Mouse (Mus musculus) adrenal gland, postnatal 10 days (tissue): ENCODE data around the gene Sp140. TPM values are rescaled to one million over a fixed set of nuclear protein-coding genes. Genes with fewer than 3 reads are reported as not detected.
"Not testable (repeated sequence)": the region's sequence is repeated elsewhere in the genome, so short reads cannot be mapped to it uniquely, and the experiment has no call there.

Experiments used
- DNase-seq: peaks from one replicate; pipeline ENCODE4 v3.0.0; 2021; ENCODE audit warnings: mixed read lengths
- long read RNA-seq, 2 experiments: library from polyadenylated mRNA; stranded (forward); transcript quantifications; one replicate each; pipeline ENCODE4 v2.0.0; 2021
- total RNA-seq, 2 experiments: library from RNA; stranded (reverse); gene quantifications; 2 replicates each; pipeline ENCODE4 v1.2.3; 2021

Gene Sp140
- total RNA-seq: 1 to 10 TPM; 4.5 to 4.6 TPM
- long read RNA-seq, experiment 1: 0 reads
- long read RNA-seq, experiment 2, partial matches to known transcripts: 0 of 3 reads
- long read RNA-seq, experiment 2, other reads (novel, unspliced or antisense): 3 of 3 reads

GRCm38 (mm10) chr1:85600078-85600477 is at the start of gene Sp140:
Gene Sp140, plus strand, starts transcription at chr1:85600378.
- DNase-seq: not testable (repeated sequence)

DNA sequence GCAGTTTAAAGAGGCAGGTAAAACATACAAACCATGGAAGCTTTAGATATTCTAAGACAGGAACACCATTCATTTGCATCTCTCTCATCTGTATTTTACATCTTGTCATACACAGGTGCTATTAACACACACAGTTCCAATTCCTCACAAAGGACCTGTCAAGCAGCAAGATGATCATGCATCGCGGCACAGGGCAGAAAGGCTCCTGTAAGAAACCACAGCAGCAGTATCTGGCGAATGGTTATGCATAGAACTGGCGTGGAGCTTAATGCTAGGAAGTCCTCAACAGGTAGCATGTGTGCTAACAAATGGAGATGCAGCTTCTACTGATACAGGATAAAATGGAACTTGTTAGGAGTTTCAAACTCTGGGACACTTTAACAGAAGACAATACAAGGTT is 44.9 kb upstream of the Sp140 start:
- peak; percentile 8 for DNase-seq

DNA sequence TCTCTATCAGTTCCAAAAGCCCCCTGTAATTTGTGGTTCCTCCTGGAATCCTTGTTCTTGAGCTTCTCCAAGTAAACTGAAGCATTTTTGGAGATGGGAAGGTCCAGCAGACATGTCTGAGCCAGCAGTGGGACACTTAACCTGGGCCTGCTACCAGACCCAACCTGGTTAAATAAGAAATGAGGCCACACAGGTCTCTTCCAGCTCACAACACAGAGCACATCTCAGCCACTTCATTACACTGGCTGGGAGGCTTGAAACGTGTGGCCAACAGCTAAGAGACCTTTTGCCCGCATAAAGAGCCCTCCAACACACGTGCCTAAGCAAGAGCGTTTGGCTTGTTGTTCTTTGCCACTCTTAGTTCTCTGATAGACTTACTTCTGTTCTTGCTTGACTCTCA is 26.6 kb upstream of the Sp140 start:
- DNase-seq: not testable (repeated sequence)

DNA sequence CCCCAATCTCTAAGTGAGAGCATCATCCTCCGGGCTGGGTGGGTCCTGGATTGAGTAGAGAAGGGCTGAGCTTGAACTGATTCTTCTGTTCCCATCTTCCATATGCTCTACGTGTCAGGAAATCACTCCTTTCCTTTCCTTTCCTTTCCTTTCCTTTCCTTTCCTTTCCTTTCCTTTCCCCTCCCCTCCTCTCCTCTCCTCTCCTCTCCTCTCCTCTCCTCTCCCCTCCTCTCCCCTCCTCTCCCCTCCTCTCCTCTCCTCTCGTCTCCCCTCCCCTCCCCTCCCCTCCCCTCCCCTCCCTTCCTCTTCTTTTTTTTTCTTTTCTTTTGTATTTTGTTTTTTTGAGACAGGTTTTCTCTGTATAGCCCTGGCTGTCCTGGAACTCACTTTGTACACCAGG is 24.8 kb upstream of the Sp140 start, which contains the start of gene G530012D18Rik:
TSS of gene G530012D18Rik (plus strand) at position 301 of the 400 bp plus-strand sequence.
- DNase-seq: not testable (repeated sequence)

DNA sequence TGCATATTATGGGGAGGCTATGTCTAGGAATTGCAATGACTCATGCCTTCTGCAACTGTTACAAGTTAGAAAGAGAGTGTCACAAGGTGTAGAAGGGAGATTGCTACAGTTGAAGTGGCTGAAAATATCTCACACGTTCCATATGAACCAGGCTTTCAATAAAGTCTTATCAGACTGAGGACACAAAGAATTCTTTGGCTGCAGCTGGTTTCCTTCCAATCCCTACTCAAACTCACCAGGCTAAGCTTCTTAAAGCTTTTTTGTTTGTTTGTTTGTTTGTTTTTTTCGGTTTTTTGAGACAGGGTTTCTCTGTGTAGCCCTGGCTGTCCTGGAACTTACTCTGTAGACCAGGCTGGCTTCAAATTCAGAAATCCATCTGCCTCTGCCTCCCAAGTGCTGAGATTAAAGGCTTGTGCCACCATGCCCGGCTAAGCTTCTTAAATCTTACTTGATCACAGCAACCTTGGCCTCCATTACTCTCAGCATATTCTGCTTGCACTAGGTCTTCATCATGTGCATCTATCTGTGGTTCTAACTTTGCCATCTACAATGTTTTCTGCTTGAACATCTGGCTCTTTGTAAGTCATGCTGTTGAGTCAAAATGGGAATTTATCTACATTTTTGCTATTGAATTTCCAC is 21.7 kb upstream of the Sp140 start:
- not testable (repeated sequence) for DNase-seq

DNA sequence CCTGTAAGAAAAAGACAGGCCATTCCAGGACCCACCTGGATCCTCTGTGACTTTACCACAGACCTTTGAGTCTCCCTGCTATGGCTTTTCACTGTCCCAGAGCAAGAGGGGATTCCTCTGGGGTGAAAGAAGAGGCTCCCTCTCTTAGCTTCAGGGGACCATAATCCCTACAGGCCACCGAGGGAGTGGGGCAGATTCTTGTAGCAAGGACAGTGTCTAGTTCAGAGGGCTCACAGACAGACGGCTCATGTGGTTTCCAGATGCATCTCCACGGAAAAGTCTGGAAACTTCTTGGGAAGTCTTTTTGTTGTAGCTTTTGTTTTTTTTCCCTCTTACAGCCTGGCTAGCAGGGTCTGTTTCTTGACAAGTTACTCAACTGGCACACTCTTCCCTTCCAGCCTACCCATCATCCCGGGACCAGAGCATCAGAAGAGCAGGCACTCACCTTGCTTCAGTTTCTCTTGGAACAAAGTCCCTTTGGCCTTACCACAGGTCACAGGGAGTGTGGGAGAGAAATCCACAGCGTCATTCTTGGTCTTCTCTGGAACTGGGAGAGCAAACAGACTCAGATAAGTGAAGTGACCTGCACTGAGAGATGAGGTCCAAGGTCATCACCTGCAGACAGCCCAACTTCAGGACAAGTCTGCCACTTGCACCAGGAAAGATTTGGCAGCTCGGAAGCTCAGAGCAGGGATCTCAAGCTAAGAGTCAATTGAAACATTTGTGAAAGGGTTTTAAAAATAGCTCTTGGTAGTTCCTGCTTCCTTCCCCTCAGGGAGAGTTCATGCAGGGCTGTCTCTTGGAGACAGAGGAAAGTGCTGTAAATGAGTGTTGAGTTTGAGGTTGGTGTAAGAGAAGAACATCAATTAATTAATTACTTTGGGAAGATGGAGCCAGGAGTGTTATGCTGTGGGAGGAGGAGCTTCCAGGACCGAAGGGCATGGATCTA is 20.7 kb upstream of the Sp140 start:
- not testable (repeated sequence) for DNase-seq

DNA sequence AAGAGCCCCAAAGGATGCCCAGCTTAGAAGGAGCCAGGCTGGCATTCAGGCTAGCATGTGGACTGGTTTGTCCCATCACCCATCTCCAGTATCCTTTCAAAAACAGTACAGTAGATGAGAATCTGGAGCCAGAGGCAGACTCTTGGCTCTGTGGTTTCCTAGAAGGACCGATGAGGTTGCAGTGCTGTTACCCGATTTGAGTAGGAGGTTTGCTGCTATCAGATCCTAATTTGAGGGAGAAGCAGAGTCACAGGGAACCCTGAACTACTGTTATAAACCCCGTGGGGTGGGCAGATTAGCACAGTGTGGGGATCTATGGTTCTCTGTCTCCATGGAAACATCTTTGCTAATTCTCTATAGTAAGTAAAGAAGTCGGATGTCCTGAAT is 20.0 kb upstream of the Sp140 start:
- not testable (repeated sequence) for DNase-seq

GRCm38 (mm10) chr1:85580578-85580977 is 19.6 kb upstream of the Sp140 start:
- not testable (repeated sequence) for DNase-seq

DNA sequence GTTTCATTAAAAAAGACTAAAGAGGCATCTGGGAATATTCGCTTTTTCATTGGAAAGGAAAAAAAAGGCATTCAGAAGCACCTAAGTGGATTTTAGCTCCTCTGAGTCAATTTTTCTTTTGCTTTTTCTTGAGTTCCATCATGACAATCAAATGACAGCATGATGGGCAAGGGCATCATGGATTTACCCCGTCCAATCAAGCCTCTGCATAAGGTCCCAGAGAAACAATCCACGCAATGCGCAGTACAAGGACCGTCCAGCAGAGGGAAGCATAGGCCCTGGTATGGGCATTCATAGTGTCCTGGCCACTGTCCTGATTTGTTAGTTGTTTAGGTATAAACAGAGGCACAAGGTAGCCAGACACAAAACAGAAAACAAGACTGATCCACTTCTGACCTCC is 18.7 kb upstream of the Sp140 start:
- DNase-seq: not testable (repeated sequence)

GRCm38 (mm10) chr1:85588697-85589096 is 11.5 kb upstream of the Sp140 start:
- DNase-seq: not testable (repeated sequence)

- not testable (repeated sequence) for DNase-seq
These were observed 7.7 kb upstream of the Sp140 start for GRCm38 (mm10) chr1:85592526-85592925.

GRCm38 (mm10) chr1:85598271-85599012 is 1.7 kb upstream of the Sp140 start, which contains the start of gene Sp110:
Gene Sp110, minus strand, starts transcription at chr1:85598817.
- not testable (repeated sequence) for DNase-seq

- DNase-seq: peak; percentile 13
These were observed 616 bp downstream of the Sp140 start for GRCm38 (mm10) chr1:85600794-85601193.

- DNase-seq: not testable (repeated sequence)
These were observed 4.2 kb downstream of the Sp140 start for GRCm38 (mm10) chr1:85604341-85604740.

GRCm38 (mm10) chr1:85608361-85608760 is 8.2 kb downstream of the Sp140 start:
- not testable (repeated sequence) for DNase-seq

DNA sequence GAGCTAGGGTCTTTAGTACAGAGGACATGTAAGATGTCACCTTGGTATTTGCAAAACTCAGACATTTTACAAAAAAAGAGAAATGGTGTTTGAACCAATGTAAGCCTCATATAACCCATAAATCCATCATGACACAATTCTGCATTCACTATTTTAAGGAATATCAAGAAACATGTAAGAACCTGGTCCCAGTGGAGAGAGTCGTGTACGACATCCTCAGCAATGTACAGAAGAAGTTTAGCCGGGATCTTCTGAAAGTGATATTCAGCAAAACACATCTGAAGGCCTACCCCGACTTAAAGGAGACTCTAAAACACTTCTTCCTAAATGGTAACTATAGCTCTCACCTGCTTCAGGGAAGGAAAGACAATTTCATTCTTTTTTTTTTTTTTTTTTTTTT is 10.4 kb downstream of the Sp140 start:
- not testable (repeated sequence) for DNase-seq

DNA sequence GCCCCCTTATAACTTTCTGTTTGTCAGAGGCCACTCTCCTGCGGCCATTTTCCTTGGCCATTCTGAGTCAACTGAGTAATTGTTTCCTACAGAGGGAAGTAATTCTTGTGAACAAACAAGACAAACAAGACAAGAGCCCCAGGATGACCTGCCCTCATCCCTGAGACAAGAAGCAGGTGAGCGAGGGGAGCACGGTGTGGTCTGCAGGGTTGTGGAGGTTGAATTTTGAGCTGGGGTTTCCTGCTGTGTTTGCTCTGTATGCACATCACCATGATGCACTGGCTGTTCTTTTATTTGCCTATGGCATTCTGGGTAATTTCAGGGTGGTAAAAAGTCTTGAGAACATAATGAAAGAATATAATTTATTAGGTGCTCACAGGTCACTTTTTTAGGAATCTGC is 14.9 kb downstream of the Sp140 start:
- DNase-seq: not testable (repeated sequence)

- DNase-seq: not testable (repeated sequence)
These were observed 15.6 kb downstream of the Sp140 start for GRCm38 (mm10) chr1:85615819-85616218.

DNA sequence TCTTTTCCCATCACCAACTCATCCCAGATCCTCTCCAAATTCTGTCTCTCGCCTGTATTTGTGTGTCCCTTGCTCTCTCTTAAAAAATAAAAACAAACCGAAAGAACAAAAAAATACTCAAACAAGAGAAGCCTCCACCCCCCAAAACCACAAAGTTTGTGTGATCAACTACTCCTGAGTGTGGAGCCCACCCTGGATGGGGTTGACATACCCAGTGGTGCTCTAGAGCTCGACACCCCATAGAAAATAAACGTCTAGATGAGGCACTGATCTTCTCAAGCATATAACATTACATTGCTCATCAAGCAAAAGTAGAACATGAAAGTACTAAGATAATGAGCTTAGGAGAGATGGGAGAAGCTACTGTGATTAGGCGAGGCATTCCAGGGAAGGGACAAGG is 17.0 kb downstream of the Sp140 start:
- DNase-seq: not testable (repeated sequence)

GRCm38 (mm10) chr1:85618689-85619088 is 18.5 kb downstream of the Sp140 start:
- DNase-seq: not testable (repeated sequence)

GRCm38 (mm10) chr1:85636936-85637335 is 36.8 kb downstream of the Sp140 start:
- not testable (repeated sequence) for DNase-seq

DNA sequence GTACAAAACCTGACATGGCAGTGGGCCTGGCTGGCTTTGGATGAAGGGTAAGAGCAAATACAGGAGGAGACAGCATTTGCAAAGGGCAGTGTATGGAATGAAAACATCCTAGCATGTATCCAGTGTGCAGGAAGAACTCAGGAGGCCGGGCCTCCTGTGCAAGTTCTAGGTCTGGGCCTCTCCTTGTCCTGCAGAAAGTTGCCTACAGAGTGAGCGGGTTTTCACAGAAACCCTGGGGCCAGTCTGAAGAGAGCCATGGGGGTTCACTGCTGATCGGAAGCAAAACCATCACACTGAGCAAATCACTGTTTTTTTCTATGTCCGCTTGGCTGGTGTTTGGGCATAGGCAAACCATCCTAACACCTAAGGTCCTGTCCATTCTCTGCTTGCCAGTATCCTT is 38.0 kb downstream of the Sp140 start:
- DNase-seq: peak; percentile 16
